Mouse (Mus musculus): ENCODE results near the gene Susd5. TPM values are rescaled to one million over a fixed set of nuclear protein-coding genes. Genes with fewer than 3 reads are reported as not detected.
"Not testable (repeated sequence)": the region's sequence is repeated elsewhere in the genome, so short reads cannot be mapped to it uniquely, and the experiment has no call there.

Gene Susd5
- polyA plus RNA-seq, 1 experiment from 2014 or later, result 4.8 TPM

- WGBS, result 65% methylated on average over 6 of the region's 6 CpGs
- no peak overlapping the region for H3K27ac ChIP-seq
- no peak overlapping the region for H3K9ac ChIP-seq (replicated peaks)
Measured at GRCm38 (mm10) chr9:114069372-114069771, 12.4 kb downstream of the Susd5 start.

GRCm38 (mm10) chr9:114073681-114074080 lies 16.7 kb downstream of the Susd5 start:
- H3K4me3 ChIP-seq (replicated peaks), result no peak overlapping the region
- H3K9ac ChIP-seq (replicated peaks), result no peak overlapping the region
- no peaks in the 10 kb centered on the region for H3K36me3 ChIP-seq
- H3K4me1 ChIP-seq (replicated peaks), result no peaks in the 10 kb centered on the region
- no peak overlapping the region for H3K27ac ChIP-seq
- no peaks in the 10 kb centered on the region for H3K9me3 ChIP-seq
- WGBS, result 89% methylated on average over 19 of the region's 19 CpGs
- no peak overlapping the region for H3K4me2 ChIP-seq
- no peak for ATAC-seq (ENCODE audit: insufficient number of reproducible peaks, insufficient read depth, low FRiP score, low TSS enrichment, low read depth)
- no peaks in the 10 kb centered on the region for H3K27me3 ChIP-seq

More at GRCm38 (mm10) chr9:114069372-114069771, 12.4 kb downstream of the Susd5 start:
- Histone ChIP-seq H3K9me3 (no peaks in the 10 kb centered on the region), H3K4me3 (replicated peaks) (no peak overlapping the region), H3K4me1 (replicated peaks) (no peaks in the 10 kb centered on the region), H3K27me3 (no peaks in the 10 kb centered on the region), H3K36me3 (no peaks in the 10 kb centered on the region), H3K4me2 (no peak overlapping the region)
- ATAC-seq (ENCODE audit: insufficient number of reproducible peaks, insufficient read depth, low FRiP score, low TSS enrichment, low read depth), result no peak

- no peak overlapping the region for H3K27ac ChIP-seq
- WGBS, result 85% methylated on average over 3 of the region's 3 CpGs
- H3K4me2 ChIP-seq, result no peak overlapping the region
- H3K27me3 ChIP-seq, result no peaks in the 10 kb centered on the region
- ATAC-seq (ENCODE audit: insufficient number of reproducible peaks, insufficient read depth, low FRiP score, low TSS enrichment, low read depth), result no peak
- H3K4me3 ChIP-seq (replicated peaks), result no peak overlapping the region
- H3K9me3 ChIP-seq, result no peaks in the 10 kb centered on the region
- H3K9ac ChIP-seq (replicated peaks), result no peak overlapping the region
- H3K4me1 ChIP-seq (replicated peaks), result 0 out of 2 replicates have a peak, but pooled peaks cover 3% of the 10 kb centered on the region
- H3K36me3 ChIP-seq, result no peaks in the 10 kb centered on the region
Measured at GRCm38 (mm10) chr9:114086422-114086821, 29.5 kb downstream of the Susd5 start.

- Histone ChIP-seq H3K36me3 (no peaks in the 10 kb centered on the region), H3K9ac (replicated peaks) (no peak overlapping the region), H3K4me1 (replicated peaks) (0 out of 2 replicates have a peak, but pooled peaks cover 3% of the 10 kb centered on the region), H3K4me3 (replicated peaks) (no peak overlapping the region), H3K27ac (no peak overlapping the region), H3K4me2 (no peak overlapping the region), H3K9me3 (no peaks in the 10 kb centered on the region), H3K27me3 (no peaks in the 10 kb centered on the region)
- 77% methylated on average over 11 of the region's 11 CpGs for WGBS
- ATAC-seq (ENCODE audit: insufficient number of reproducible peaks, insufficient read depth, low FRiP score, low TSS enrichment, low read depth), result no peak
Measured at GRCm38 (mm10) chr9:114087106-114087815, 30.3 kb downstream of the Susd5 start.

- H3K36me3 ChIP-seq; H3K4me3 ChIP-seq (replicated peaks); H3K9me3 ChIP-seq; H3K4me2 ChIP-seq; H3K27me3 ChIP-seq; H3K4me1 ChIP-seq (replicated peaks); H3K9ac ChIP-seq (replicated peaks); ATAC-seq (ENCODE audit: insufficient number of reproducible peaks, insufficient read depth, low FRiP score, low TSS enrichment, low read depth); H3K27ac ChIP-seq: not testable (repeated sequence)
- 86% methylated on average over 6 of the region's 6 CpGs for WGBS
Measured at GRCm38 (mm10) chr9:114088885-114089284, 31.9 kb downstream of the Susd5 start.

GRCm38 (mm10) chr9:114092188-114092587 lies 35.2 kb downstream of the Susd5 start:
- H3K4me2 ChIP-seq; H3K36me3 ChIP-seq; H3K4me1 ChIP-seq (replicated peaks); H3K4me3 ChIP-seq (replicated peaks); H3K9me3 ChIP-seq; H3K27ac ChIP-seq; ATAC-seq (ENCODE audit: insufficient number of reproducible peaks, insufficient read depth, low FRiP score, low TSS enrichment, low read depth); H3K27me3 ChIP-seq; H3K9ac ChIP-seq (replicated peaks): not testable (repeated sequence)
- 19% methylated on average over 9 of the region's 9 CpGs for WGBS

GRCm38 (mm10) chr9:114094854-114095253 lies 37.9 kb downstream of the Susd5 start:
- no peak overlapping the region for H3K27ac ChIP-seq
- H3K9ac ChIP-seq (replicated peaks), result no peak overlapping the region
- no peak overlapping the region for H3K4me2 ChIP-seq
- H3K4me1 ChIP-seq (replicated peaks), result no peaks in the 10 kb centered on the region
- no peaks in the 10 kb centered on the region for H3K27me3 ChIP-seq
- no peaks in the 10 kb centered on the region for H3K36me3 ChIP-seq
- H3K9me3 ChIP-seq, result no peaks in the 10 kb centered on the region
- no peak overlapping the region for H3K4me3 ChIP-seq (replicated peaks)
- no peak for ATAC-seq (ENCODE audit: insufficient number of reproducible peaks, insufficient read depth, low FRiP score, low TSS enrichment, low read depth)
- WGBS, result 89% methylated on average over 2 of the region's 2 CpGs

GRCm38 (mm10) chr9:114098716-114099302 lies 41.9 kb downstream of the Susd5 start:
- WGBS, result 74% methylated on average over 9 of the region's 9 CpGs
- Histone ChIP-seq H3K4me1 (replicated peaks) (no peaks in the 10 kb centered on the region), H3K27ac (no peak overlapping the region), H3K9ac (replicated peaks) (no peak overlapping the region), H3K4me2 (no peak overlapping the region), H3K4me3 (replicated peaks) (no peak overlapping the region), H3K36me3 (no peaks in the 10 kb centered on the region), H3K27me3 (no peaks in the 10 kb centered on the region), H3K9me3 (no peaks in the 10 kb centered on the region)
- ATAC-seq (ENCODE audit: insufficient number of reproducible peaks, insufficient read depth, low FRiP score, low TSS enrichment, low read depth), result no peak

GRCm38 (mm10) chr9:114110268-114110667 lies 53.3 kb downstream of the Susd5 start:
- 83% methylated on average over 2 of the region's 2 CpGs for WGBS
- no peak for ATAC-seq (ENCODE audit: insufficient number of reproducible peaks, insufficient read depth, low FRiP score, low TSS enrichment, low read depth)

GRCm38 (mm10) chr9:114111161-114111560 lies 54.2 kb downstream of the Susd5 start:
- H3K9ac ChIP-seq (replicated peaks), result no peak overlapping the region
- H3K9me3 ChIP-seq, result no peaks in the 10 kb centered on the region
- H3K4me2 ChIP-seq, result no peak overlapping the region
- H3K27ac ChIP-seq, result no peak overlapping the region
- 90% methylated on average over 8 of the region's 8 CpGs for WGBS
- no peak for ATAC-seq (ENCODE audit: insufficient number of reproducible peaks, insufficient read depth, low FRiP score, low TSS enrichment, low read depth)
- H3K27me3 ChIP-seq, result no peaks in the 10 kb centered on the region
- H3K36me3 ChIP-seq, result no peaks in the 10 kb centered on the region
- H3K4me1 ChIP-seq (replicated peaks), result peaks cover 4% of the 10 kb centered on the region; the same call in 1 of the 2 replicates
- H3K4me3 ChIP-seq (replicated peaks), result no peak overlapping the region

More at GRCm38 (mm10) chr9:114110268-114110667, 53.3 kb downstream of the Susd5 start:
- no peak overlapping the region for H3K4me3 ChIP-seq (replicated peaks)
- H3K4me1 ChIP-seq (replicated peaks), result peaks cover 4% of the 10 kb centered on the region; the same call in 1 of the 2 replicates
- H3K27me3 ChIP-seq, result no peaks in the 10 kb centered on the region
- H3K4me2 ChIP-seq, result no peak overlapping the region
- H3K9ac ChIP-seq (replicated peaks), result no peak overlapping the region
- H3K36me3 ChIP-seq, result no peaks in the 10 kb centered on the region
- H3K9me3 ChIP-seq, result no peaks in the 10 kb centered on the region
- H3K27ac ChIP-seq, result no peak overlapping the region

- H3K27me3 ChIP-seq, result no peaks in the 10 kb centered on the region
- H3K4me1 ChIP-seq (replicated peaks), result peaks cover 4% of the 10 kb centered on the region; the same call in 1 of the 2 replicates
- ATAC-seq (ENCODE audit: insufficient number of reproducible peaks, insufficient read depth, low FRiP score, low TSS enrichment, low read depth), result peak; percentile 73
- H3K4me3 ChIP-seq (replicated peaks), result no peak overlapping the region
- H3K9me3 ChIP-seq, result no peaks in the 10 kb centered on the region
- 53% methylated on average over 6 of the region's 6 CpGs for WGBS
- H3K4me2 ChIP-seq, result no peak overlapping the region
- no peaks in the 10 kb centered on the region for H3K36me3 ChIP-seq
- no peak overlapping the region for H3K9ac ChIP-seq (replicated peaks)
- peak overlapping the region; percentile 62; the same call in 1 of the 2 replicates for H3K27ac ChIP-seq
Measured at GRCm38 (mm10) chr9:114112226-114112625, 55.3 kb downstream of the Susd5 start.
